Mouse (Mus musculus) heart, postnatal 0 days (tissue): ENCODE measurements around the gene Fut2.

ENCODE experiments used
- CTCF ChIP-seq: IDR thresholded peaks from 2 replicates; pipeline ENCODE4 v1.5.1; 2016; ENCODE audit warnings: antibody characterized with exemption, control low read depth, low read depth
- EP300 ChIP-seq: IDR thresholded peaks from 2 replicates; pipeline ENCODE4 v1.6.1; 2016; ENCODE audit warnings: antibody characterized with exemption, low read depth

DNA sequence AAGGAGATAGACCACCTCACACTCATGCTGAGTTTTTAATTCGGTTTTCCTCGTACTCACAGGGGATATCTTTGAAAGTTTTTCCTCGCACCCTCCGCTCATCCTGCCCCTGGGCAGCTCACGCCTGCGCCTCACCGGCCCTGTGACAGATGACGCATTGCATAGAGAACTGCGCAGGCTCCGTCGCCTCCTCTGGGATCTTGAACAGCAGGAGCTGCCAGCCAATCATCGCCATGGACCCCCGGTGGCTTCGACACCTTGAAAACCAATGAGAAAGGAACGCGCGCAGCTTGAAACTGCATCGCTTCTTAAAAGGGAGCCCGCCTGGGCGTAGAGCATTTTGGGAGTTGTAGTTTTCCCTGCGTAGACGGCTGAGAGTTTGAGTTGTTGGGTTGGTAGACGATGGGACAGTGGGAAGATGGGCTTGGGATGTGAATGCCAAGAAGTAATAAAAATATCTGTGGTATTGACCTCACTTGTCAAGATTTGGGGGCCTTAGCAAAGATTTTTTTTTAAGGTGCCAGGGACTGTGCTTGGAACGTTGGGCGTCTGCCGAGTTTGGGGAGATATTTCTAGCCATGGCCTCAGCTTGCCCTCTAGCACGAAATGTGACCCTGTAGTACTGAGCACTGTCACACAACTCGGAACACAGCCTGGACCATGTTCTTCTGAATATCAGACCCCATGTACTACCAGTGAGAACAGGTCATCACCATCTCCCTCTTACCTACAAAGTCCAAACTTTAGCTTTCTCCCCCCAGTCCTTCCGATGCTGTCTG is 27.4 kb downstream of the Fut2 start:
- TF ChIP-seq CTCF (no peak), EP300 (no peak)
